Mouse (Mus musculus) gastrocnemius, postnatal 4 days (tissue): ENCODE results near the gene Lmntd1. TPM values are rescaled to one million over a fixed set of nuclear protein-coding genes. Genes with fewer than 3 reads are reported as not detected.

ENCODE experiments used
- DNase-seq, 2 experiments: peaks; one replicate each; pipeline ENCODE4 v3.0.0; 2021 to 2022; ENCODE audit warnings: low spot score in 2 of 2, mixed read lengths in 2 of 2
- total RNA-seq, 2 experiments: library from RNA; stranded (reverse); gene quantifications; 2 replicates each; pipeline ENCODE4 v1.2.3; 2021

Lmntd1 gene
- total RNA-seq, 2 experiments from 2014 or later = 0.56 to 0.57 TPM

DNA sequence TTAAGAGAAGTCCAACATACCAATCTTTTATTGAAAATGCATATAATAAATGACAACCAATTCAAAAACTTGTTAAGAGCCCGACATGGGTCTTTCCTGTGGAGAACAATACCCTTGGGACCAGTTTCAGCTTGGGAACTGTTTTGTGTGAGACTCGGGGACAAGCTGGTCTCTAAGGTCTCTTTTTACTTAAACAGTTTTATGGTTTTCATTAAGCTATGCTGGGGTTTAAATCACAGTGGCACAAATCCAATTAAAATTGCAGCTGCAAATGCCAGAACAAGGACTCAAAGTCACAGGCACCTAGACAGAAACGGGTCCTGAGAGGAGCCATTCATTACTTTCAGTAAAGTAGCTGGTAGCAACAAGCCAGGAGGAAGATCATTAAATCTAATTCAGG, 8.9 kb downstream of the Lmntd1 start:
- no peak for DNase-seq

DNA sequence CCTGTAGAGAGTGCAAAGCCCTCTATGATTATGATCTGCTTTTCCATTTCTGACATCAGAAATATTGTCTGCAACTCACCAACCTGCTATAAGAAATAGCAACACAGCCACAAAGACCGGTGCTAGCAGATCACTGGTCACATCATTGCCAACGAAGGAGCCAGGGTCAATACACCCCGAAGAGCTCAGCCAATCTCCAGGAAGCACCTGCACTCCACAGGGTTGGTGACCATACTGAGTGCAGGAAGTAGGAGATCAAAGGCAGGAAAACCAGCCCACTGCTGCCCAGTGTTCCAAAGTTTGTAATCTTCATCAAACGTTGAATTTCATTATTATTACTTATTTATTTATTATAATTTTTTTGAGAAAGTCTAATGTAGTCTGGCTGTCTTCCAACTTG, 9.5 kb downstream of the Lmntd1 start:
- no peak for DNase-seq

DNA sequence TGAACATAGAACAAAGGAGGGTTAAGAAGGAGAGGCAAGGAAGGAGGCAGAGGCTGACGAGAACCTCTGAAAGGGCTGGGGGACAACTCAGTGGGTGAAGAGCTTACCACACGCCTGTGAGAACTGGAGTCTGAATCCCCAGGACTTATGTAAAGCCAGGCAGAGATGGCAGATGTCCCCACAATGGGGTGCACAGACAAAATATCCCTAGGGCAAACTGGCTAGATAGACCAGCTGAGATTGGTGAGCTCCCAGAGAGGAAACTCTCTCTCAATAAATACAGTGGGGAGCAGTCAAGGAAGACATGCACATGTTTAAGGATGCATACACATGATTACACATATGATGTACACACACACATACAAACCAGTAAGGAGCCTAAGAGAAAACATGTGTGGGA, 10.0 kb downstream of the Lmntd1 start:
- DNase-seq = no peak

DNA sequence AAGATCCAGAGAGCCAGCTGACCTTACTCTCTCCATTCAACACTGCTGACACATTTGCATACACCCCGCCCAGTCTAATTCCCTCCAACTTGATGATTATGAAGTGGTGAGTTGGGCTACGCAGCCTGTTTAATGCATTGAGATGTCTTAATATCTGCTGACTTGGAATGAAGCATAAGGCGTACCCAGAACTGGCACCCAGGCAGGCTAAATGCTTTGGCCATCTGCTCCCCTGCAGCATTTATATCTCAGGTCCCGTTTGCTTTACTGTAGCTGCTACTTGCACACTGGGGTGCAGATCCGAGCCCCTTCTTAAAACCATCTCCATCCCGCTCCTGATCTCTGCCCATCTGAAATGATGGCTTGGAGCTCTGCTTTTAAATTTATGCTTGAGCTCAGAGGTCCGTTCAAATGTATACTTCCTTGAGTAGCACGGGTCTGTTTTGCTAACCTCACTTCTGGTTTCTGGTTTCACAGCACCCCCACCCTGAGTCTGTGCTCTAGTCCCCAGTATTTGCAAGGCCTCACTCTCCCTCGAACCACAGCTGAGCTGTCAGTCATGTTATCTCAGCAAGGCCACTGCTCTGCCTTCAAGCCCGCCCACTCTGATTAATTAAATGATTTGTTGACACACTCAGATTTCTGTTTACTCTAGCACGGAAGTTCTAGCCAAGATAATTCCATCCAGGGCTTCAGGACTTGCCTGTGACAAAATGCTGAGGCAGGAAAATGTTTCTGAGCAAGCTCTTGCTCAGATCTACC, 15.1 kb downstream of the Lmntd1 start:
- DNase-seq = no peak

DNA sequence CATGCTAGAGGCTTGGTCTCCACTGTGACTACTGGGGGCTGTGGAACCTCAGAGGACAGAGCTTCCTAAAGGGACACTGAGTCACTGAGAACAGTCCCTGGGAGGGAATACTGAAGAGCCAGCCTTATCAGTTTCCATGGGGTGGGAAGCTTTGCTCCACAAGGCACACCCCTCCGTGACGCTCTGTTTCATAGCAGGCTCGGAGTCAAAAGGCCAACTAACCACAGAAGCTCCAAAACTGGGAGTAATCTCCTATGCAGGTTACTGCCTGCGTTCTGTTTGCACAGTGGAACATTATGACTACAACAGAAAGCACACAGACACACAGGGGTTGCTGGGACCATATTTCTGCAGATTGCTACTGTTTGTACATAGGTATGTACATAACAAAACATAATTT, 18.2 kb downstream of the Lmntd1 start:
- no peak for DNase-seq

DNA sequence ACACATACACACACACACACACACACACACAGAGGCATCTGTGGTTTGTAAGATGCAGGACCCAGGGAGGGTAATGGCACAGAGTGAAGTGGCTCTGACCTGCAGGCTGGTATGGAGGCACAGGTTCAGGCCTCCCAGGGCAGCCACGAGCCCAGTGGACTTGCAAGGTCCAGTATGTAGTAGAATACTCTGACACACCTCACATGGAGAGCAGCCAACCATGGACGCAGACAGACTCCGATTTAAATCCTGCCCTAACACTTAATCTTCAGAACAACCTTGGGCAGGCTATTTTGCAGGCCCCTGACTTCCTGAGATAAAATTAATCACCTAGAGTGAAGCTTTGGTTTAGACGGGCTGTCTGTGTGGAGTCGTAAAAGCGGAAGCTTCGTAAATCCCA, 20.1 kb downstream of the Lmntd1 start:
- DNase-seq = no peak

DNA sequence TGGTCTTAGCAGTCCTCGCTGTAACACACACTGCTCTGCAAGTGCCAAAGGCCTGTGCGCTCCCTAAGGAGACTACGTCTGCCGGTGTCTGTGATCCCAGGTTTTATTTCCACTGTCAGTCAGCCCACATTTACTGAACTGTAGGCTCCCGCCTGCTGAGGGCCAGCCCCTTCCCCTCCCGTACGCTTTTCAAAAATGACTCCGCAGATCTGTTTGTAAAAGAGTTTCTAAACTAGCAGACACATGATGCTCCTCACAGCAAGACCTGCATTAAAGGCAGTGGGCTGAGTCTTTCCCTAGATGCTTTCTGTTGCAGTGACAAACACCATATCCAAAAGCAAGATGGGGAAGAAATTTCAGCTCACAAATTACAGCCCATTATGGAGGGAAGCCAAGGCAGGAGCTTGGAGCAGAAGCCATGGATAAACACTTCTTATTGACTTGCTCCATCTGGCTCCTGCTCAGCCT, 21.6 kb downstream of the Lmntd1 start:
- DNase-seq = no peak

DNA sequence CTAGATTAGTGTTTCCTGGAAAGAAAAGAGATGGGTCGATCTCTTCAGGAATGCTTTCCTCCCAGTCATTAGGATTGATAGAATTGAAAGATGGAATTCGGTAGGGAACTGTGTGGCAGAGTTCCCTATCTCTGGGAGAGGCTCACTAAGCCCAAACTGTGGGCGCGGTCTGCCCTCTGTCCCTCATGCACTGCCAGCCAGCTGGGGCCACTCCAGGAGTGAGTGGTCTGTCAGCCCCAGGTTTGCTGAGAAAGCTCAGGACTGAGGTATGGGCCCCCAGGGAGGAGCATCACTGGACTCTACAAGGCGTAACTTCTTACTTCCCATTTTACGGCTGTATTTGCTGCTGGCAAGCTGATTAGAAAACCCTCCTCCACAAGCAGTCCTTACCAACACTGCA, 22.1 kb downstream of the Lmntd1 start:
- no peak for DNase-seq

DNA sequence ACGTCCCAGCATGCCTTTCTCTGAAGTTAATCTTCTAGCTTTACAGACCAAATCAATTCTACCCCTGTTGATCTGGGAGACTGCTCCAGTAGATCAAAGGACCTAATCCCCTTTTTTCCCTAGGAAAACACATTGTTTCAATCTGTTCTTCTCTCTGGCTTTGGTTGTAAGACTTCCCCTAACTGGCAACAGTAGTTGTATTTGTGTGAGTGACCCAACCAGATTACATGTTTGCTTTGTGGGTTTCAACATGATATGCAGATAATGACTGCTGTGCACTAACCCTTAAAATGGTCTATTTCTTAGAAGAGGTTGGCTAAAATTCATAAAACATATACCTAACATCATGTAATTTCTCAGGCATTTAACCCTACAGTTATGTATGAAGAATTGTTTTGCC, 22.5 kb downstream of the Lmntd1 start:
- no peak for DNase-seq

DNA sequence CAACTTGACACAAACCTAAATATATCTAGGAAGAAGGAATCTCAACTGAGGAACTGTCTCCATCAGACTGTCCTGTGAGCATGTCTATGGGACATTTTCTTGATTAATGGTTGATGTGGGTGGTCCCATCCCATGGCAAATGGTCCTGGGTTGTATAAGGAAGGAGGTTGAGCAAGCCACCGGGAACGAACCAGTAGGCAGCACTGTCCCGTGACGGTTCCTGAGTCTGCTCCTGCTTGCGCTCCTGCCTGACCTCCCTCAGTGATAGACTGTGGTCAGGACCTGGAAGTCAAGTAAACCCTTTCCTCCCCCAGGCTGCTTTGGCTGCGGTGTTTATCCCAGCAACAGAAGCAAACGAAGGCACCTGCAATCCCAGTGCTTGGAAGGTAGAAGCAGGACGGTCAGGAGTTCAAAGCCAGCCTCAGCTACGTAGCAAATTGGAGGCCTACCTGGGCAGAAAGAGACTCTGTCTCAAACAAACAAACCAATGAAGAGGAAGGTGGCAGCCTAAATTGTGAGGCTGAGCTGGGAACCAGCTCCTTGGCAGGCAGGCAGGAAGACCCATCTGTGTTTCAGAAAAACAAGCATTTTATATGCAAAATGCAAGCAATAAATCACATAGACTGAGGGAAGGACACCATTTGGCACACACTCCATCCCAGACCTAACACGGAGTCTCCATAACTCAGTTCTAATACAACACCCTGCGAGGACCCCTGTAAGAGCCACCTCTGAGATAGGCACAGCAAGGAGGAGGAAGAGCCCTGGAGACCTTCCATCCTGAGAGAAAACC, 23.4 kb downstream of the Lmntd1 start:
- no peak for DNase-seq

DNA sequence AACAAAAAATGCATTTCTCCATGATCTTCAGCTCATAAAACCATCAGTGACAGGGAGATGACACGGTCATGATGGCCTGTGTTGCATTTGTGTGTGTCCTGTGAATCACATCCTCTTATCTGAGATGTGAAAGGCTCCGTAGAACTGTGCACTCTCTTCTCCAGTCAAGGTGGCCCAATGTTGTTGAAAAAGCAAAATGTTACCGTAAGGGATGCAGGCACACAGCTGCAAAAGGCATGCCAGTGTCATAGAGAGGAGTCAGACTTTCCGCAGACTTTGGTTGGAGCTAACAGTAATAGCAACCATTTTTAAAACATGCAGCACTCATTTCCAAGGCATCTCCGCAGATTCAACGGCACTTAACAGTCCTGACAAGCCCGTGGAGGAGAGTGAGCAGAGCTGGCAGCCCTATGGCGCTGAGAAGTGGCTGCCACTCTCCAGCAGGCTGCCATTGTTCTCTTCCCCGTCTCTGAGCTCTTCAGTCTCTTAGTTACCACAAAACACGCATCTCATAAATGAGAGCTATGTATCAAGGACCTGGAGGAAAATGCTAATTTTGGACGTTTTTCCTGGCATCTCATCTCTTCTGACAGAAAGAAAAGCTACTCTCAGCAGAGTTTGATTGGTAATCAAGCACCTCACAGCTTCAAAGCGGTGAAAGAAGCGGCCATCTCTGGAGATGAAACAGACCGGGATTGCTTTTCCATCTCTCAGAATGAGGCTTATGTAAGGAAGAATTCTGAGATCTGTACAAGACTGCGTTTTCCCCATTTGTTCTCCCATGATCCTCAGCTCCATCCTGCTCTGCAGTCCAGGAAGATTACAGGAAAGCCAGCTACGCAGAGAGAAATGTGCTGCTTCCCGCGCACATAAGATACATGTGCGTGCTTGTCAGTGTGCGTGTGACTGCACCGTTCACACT, 28.8 kb downstream of the Lmntd1 start:
- DNase-seq = no peak

DNA sequence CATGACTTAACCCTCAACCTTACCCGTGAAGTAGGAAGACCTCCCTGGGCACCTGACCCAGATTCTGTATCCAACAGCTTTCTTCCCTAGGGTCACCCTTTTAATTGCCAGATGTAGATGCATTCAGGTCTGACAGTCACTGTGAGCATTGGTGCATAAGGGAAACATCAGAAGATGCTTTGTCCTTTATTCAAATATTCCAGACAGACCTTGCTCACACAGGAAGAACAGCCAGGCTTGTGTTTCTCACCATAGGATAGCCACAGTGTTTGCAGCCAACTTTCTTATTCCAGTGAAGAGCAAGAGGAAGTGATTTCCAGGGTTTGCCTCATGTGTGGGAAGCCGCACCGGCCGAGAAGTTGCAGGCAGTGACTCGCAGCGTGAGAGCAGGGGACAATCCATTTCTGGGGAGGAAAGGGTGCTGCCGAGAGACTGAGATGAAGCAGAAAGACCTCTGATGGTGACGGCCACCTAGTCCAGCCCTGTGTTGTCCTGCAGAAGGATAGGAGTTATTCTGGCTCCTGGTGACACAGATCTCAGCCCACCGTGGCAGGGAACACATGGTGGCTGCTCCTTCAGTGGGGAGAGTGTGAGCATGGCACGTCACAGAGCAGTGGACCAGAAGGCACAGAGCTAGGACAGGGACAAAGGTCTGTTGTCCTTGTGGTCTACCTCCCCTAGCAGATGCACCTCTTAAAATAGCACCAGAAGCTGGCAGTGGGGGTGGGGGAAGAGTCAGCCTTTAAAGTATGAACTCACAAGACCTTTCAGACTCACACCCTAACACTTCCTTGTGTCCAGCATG, 32.6 kb downstream of the Lmntd1 start:
- no peak for DNase-seq

DNA sequence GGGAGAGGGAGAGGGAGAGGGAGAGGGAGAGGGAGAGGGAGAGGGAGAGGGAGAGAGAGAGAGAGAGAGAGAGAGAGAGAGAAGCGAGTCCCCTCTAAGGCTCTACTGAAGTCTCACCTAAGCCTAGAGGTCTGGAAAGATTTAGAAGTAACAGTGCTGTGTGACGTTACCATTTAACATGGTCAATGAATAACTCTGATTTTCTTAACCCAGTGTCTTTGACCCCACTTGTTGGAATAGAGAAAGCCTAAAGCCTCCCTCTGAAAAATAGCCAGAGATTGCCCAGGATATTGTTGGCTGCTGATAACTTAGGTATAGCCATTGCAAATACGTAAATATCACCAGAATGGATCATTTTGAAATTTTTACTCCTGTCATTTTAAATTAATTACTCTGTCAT, 34.4 kb downstream of the Lmntd1 start:
- no peak for DNase-seq

DNA sequence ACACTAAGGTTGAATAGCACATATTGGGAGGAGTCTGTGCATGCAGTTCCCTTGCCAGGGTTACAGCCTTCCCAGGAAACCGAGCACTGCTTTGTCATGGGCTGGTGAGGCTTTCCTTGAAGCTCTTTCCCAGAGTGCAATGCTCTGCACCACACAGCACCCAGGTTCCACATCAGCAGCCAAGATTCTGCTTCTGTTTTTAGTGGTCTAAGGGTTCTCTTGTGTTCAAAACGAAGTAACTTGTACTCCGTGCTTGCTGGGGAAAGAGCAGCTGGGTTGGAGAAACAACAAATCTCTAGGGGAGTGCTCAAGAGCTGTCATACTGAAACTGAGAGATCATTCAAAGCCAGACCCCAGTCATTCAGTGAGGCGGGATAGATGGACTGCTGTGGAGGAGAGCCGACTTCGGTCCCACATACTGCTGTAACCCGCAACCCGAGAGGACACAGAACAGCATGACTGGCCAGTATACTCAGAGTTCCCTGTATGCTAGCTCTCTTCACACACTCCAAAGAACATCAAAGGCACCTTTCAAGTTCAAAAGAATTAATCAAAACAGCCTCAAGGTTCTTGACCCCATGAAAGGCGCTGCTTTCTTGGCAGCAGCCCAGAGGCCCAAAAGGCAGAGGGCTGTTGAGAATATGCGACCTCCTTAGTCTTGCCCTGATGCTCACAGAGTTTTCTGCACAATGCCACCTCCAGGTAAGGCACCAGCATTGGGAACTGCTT, 35.5 kb downstream of the Lmntd1 start:
- no peak for DNase-seq

DNA sequence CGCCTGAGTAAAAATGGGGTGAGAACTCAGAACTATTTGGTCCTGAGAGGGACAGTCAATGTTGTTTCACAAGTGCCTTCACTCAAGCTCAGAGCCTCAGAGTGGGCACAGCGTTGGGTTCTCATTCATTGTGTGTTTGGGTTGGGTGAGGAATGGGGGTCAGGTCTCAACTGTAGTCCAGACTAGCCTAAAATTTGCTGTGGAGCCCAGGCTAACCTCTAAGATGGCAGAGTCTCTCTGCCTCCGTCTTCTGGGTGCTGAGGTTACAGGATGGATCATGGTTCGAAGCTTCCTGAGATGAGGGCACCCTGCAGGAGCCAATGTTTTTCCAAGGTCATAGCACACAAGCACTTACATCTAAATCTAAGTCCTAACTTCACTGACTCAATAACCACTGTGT, 37.4 kb downstream of the Lmntd1 start:
- no peak for DNase-seq

DNA sequence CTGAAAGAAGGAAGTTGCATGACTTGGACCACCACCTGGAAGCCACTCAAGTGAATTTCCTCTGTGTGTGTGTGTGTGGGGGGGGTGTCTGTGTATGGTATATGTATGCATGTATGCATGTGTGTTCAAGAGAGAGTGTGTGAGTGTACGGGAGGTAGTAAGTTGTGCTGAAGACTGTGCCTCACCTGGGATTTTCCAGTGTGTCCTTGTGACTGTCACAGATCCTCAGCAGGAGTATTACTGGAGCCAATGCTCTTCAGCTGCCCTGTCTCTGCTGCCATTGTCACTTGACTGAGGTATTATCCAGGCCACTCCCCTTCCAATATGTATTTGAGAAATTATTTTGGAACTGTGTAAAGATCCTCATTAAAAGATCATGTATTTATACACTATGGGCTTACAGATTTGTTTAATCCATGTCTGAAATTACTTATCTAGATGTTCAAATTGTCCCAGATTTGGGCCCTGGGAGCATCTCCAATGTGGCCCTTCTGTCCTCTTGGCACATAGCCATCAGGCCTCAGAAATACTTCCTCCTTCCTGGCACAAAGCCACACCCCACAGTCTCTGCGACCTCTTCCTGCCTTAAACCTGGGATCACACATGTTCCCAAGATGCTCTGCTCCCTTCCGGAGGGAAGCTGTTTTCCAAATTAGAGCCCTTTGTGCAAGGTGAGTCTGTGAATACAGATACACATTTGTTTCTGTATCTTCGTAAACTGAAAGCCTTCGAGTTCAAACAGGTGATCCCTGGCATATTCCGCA, 40.7 kb downstream of the Lmntd1 start:
- no peak for DNase-seq

DNA sequence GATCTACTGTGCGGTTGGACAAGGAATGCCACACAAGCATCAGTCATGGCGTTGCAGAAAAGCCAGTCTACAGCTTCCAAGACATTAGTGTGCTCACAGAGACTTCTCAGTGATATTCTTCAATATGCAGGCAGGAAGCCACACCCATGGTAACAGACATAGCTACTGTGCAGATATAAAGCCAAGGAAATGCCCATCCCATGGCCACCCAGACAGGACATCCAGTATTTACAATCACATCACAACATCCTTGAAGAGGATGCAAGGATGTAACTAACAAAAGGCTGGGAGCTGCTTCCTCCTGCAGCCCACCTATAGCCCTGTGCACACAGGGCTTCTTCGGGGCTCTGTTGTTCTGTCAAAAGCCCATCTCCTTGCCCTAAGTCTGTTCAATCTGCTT, 45.4 kb downstream of the Lmntd1 start:
- no peak for DNase-seq

DNA sequence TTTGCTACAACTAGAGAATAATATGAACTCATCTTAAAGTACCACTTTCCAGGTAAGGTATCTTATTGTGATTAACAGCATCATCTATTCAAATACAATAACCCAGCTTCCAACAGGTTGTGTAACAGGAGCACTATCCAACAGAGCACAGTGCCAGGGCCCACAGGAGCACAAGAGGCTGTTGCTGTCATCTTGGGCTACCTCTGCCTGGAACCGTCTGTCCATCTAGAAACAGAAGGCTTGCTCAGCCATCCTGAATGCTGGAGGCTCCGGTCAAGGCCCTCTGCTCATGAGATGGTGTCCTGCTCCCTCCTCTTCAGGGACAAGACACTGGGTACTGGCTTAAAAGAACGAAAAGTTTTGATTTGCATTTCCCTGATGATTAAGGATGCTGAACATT, 46.3 kb downstream of the Lmntd1 start:
- no peak for DNase-seq

DNA sequence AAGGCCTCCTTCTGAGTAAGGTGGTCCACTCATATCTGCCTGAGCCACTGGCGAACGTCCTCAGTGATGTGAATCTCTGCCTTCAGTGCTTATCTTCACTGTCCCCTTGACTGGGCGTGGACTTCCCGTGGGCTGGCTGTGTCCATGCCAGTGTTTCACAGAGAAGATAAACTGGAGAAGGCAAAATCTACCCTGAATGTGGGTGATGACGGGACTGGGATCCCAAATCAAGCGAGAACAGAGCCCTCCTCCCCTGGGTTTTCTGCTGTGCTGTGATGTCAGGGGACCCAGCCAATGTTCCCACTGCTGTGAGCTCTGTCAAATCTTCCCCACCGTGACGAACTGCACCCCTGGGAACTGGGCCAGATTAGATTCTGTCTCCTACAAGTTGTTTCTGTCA, 46.8 kb downstream of the Lmntd1 start:
- no peak for DNase-seq
